Mouse (Mus musculus): ENCODE results near the gene Surf2. TPM values are rescaled to one million over a fixed set of nuclear protein-coding genes. Genes with fewer than 3 reads are reported as not detected.
"Not testable (repeated sequence)": the region's sequence is repeated elsewhere in the genome, so short reads cannot be mapped to it uniquely, and the experiment has no call there.

Gene Surf2
- 37.2 and 39.4 TPM in 2 replicates for polyA plus RNA-seq (2015; fragmentation: Nextera tagmentation; extraction: Ambion mirVana)

DNA sequence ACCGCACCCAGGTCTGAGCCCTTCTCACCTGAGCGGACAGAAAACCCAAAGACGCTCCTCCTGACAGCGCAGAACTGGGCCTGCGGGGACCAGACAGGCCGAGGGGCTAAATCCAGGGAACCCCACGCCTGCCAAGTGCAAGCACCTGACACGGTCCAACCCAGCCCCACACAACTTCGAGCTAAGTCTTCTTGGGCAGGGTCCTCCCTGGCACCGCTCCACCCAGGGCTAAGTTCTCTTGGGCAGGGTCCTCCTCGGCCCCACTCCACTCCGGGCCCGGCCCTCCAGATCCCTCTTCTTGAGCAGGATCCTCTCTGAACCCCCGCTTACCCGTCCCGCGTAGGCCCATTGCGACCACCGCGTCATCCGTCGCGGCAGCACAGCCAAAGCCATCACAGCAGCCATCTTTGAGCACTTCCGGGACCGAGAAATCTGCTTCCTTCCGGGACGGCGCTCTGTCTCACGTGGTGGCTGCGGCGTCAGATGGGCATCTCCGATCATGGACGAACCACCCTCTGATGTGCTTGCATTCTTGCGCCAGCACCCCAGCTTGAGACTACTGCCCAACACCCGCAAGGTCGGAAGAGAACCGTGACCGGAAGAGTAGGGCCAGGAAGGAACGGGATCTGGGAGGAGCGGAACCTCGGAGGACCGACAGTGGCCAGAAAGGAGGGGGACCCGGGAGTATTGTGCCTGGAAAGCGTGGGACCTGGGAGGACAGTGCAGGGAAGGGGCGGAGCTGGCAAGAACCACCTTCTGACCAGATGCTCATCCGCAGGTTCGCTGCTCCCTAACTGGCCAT lies at the start of gene Surf2, which contains the start of gene Surf1:
Gene Surf2 (plus strand): TSS at position 441 of the 802 bp plus-strand sequence.
Gene Surf1 (minus strand): TSS at position 604 of the 802 bp plus-strand sequence.
- peaks cover 47% of the 10 kb centered on the region for H3K36me3 ChIP-seq (ENCODE audit: insufficient read depth, low read length)
- peak within 1 kb of the TSS; percentile 76 for H3K4me3 ChIP-seq (replicated peaks; ENCODE audit: low read depth, low read length)
- H3K9ac ChIP-seq (ENCODE audit: low read depth, low read length): peak within 1 kb of the TSS; percentile 85
- peak within 1 kb of the TSS; percentile 79 for H3K27ac ChIP-seq
- H3K27me3 ChIP-seq (ENCODE audit: insufficient read depth, low read length): no peaks in the 10 kb centered on the region
- H3K4me1 ChIP-seq (replicated peaks; ENCODE audit: insufficient read depth, low read length): peaks cover 34% of the 10 kb centered on the region
- TF ChIP-seq CTCF (IDR thresholded peaks at IDR 0.05; ENCODE audit: low read depth): no peak
- peak; percentile 91 for DNase-seq (ENCODE audit: low spot score)
- H3K9me3 ChIP-seq (replicated peaks; ENCODE audit: low read length): no peaks in the 10 kb centered on the region
- H3K4me2 ChIP-seq (ENCODE audit: low read length): peak within 1 kb of the TSS; percentile 97
- peak; percentile 74 for ATAC-seq (replicated peaks; ENCODE audit: low FRiP score, low read depth)
- WGBS: 2% methylated on average over 47 of the region's 47 CpGs

GRCm38 (mm10) chr2:26870666-26871065 lies 45.5 kb upstream of the Surf2 start:
- no peak for ATAC-seq (replicated peaks; ENCODE audit: low FRiP score, low read depth)

DNA sequence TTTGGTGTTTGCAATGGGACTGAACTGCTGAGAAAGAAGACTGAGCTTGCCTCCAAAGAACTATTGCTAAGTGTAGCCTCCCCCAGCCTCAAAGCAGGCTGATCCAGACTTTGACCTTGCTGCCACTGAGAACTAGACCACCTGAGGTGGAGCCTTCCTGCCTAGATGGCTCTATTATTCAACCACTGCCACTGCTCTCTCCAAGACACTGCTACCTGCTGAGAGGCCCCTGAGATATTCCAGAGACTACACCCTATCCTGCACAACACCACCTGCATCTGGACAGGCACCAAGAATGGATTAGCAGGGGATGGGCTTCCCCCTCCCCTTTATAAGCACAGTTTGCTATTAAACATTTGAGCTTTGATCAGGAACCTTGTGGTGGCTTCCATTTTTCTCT lies 37.6 kb upstream of the Surf2 start:
- Histone ChIP-seq H3K9ac (ENCODE audit: low read depth, low read length) (no peak overlapping the region), H3K4me1 (replicated peaks; ENCODE audit: insufficient read depth, low read length) (no peaks in the 10 kb centered on the region), H3K36me3 (ENCODE audit: insufficient read depth, low read length) (no peaks in the 10 kb centered on the region), H3K4me2 (ENCODE audit: low read length) (no peak overlapping the region), H3K27ac (no peak overlapping the region), H3K4me3 (replicated peaks; ENCODE audit: low read depth, low read length) (no peak overlapping the region), H3K27me3 (ENCODE audit: insufficient read depth, low read length) (no peaks in the 10 kb centered on the region), H3K9me3 (replicated peaks; ENCODE audit: low read length) (no peaks in the 10 kb centered on the region)
- ATAC-seq (replicated peaks; ENCODE audit: low FRiP score, low read depth) (no peak), DNase-seq (ENCODE audit: low spot score) (no peak)
- no peak for TF ChIP-seq CTCF (IDR thresholded peaks at IDR 0.05; ENCODE audit: low read depth)

More at GRCm38 (mm10) chr2:26870666-26871065, 45.5 kb upstream of the Surf2 start:
- H3K4me2 ChIP-seq (ENCODE audit: low read length): no peak overlapping the region
- no peaks in the 10 kb centered on the region for H3K27me3 ChIP-seq (ENCODE audit: insufficient read depth, low read length)
- H3K9me3 ChIP-seq (replicated peaks; ENCODE audit: low read length): no peaks in the 10 kb centered on the region
- H3K27ac ChIP-seq: no peak overlapping the region
- no peaks in the 10 kb centered on the region for H3K36me3 ChIP-seq (ENCODE audit: insufficient read depth, low read length)
- no peak for TF ChIP-seq CTCF (IDR thresholded peaks at IDR 0.05; ENCODE audit: low read depth)
- 61% methylated on average over 6 of the region's 6 CpGs for WGBS
- DNase-seq (ENCODE audit: low spot score): no peak
- H3K9ac ChIP-seq (ENCODE audit: low read depth, low read length): no peak overlapping the region
- H3K4me3 ChIP-seq (replicated peaks; ENCODE audit: low read depth, low read length): no peak overlapping the region
- no peaks in the 10 kb centered on the region for H3K4me1 ChIP-seq (replicated peaks; ENCODE audit: insufficient read depth, low read length)

DNA sequence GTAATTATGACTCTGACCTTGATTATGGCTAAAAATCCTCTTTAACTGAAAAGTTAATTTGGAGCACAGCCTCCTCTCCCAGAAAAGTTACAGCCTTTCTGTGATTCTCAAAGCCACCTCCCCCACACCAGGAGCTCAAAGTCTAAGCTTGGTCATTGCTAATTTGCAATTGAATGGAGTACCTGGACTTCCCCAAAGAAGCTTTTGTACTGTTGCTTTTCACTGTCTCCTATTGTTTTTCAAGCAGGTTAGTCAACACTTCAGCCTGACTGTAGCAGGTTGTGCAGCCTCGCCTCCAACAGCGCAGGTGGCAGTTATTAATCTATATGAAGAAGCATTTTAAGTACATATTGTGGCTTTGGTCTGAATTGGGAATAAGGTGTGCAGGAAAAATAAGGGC lies 30.6 kb upstream of the Surf2 start:
- H3K9me3 ChIP-seq (replicated peaks; ENCODE audit: low read length); DNase-seq (ENCODE audit: low spot score); H3K27me3 ChIP-seq (ENCODE audit: insufficient read depth, low read length); ATAC-seq (replicated peaks; ENCODE audit: low FRiP score, low read depth); H3K4me2 ChIP-seq (ENCODE audit: low read length); H3K4me3 ChIP-seq (replicated peaks; ENCODE audit: low read depth, low read length); H3K4me1 ChIP-seq (replicated peaks; ENCODE audit: insufficient read depth, low read length); H3K27ac ChIP-seq; H3K9ac ChIP-seq (ENCODE audit: low read depth, low read length): not testable (repeated sequence)
- peaks cover 15% of the 10 kb centered on the region; the same call in 1 of the 2 replicates for H3K36me3 ChIP-seq (ENCODE audit: insufficient read depth, low read length)
- WGBS: 92% methylated on average over 2 of the region's 2 CpGs

DNA sequence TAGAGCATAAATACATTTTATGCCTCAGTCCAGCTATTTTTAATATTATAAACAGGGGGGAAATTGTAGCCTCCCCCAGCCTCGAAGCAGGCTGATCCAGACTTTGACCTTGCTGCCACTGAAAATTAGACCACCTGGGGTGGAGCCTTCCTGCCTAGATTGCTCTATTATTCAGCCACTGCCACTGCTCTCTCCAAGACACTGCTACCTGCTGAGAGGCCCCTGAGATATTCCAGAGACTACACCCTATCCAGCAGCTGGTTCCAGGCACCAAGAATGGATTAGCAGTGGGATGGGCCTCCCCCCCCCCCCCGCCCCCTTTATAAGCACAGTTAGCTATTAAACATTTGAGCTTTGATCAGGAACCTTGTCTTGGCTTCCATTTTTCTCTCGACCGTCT lies 30.0 kb upstream of the Surf2 start:
- not testable (repeated sequence) for DNase-seq (ENCODE audit: low spot score); H3K27me3 ChIP-seq (ENCODE audit: insufficient read depth, low read length); H3K4me1 ChIP-seq (replicated peaks; ENCODE audit: insufficient read depth, low read length); H3K4me3 ChIP-seq (replicated peaks; ENCODE audit: low read depth, low read length); H3K4me2 ChIP-seq (ENCODE audit: low read length); ATAC-seq (replicated peaks; ENCODE audit: low FRiP score, low read depth); H3K27ac ChIP-seq; H3K9ac ChIP-seq (ENCODE audit: low read depth, low read length); H3K9me3 ChIP-seq (replicated peaks; ENCODE audit: low read length)
- 54% methylated on average over 4 of the region's 4 CpGs for WGBS
- peaks cover 20% of the 10 kb centered on the region for H3K36me3 ChIP-seq (ENCODE audit: insufficient read depth, low read length)

DNA sequence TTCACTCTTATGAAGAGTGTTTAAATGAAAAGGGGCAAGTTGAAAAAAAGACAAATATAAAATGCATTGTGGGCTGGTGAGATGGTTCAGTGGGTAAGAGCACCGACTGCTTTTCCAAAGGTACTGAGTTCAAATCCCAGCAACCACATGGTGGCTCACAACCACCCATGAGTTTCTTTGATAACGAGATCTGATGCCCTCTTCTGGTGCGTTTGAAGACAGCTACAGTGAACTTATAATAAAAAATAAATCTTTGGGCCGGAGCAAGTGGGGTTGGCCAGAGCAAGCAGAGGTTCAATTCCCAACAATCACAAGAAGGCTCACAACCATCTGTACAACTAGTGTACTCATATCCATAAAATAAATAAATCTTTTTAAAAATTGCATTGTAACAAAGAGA lies 20.3 kb upstream of the Surf2 start:
- 91% methylated on average over 4 of the region's 4 CpGs for WGBS
- H3K27me3 ChIP-seq (ENCODE audit: insufficient read depth, low read length): no peaks in the 10 kb centered on the region
- H3K9ac ChIP-seq (ENCODE audit: low read depth, low read length): no peak overlapping the region
- no peaks in the 10 kb centered on the region for H3K9me3 ChIP-seq (replicated peaks; ENCODE audit: low read length)
- H3K36me3 ChIP-seq (ENCODE audit: insufficient read depth, low read length): peaks cover 66% of the 10 kb centered on the region
- TF ChIP-seq CTCF (IDR thresholded peaks at IDR 0.05; ENCODE audit: low read depth): peak; percentile 31; the same call in 1 of the 2 replicates
- ATAC-seq (replicated peaks; ENCODE audit: low FRiP score, low read depth) (no peak), DNase-seq (ENCODE audit: low spot score) (no peak)
- H3K4me2 ChIP-seq (ENCODE audit: low read length): no peak overlapping the region
- no peaks in the 10 kb centered on the region for H3K4me1 ChIP-seq (replicated peaks; ENCODE audit: insufficient read depth, low read length)
- H3K27ac ChIP-seq: no peak overlapping the region
- no peak overlapping the region for H3K4me3 ChIP-seq (replicated peaks; ENCODE audit: low read depth, low read length)

Data from kidney, postnatal 0 days (tissue).